Mouse (Mus musculus): ENCODE measurements around the gene Arid3b. TPM values are rescaled to one million over a fixed set of nuclear protein-coding genes. Genes with fewer than 3 reads are reported as not detected.

Gene Arid3b
- total RNA-seq (2012; rRNA removed) (33.4 and 33.8 TPM in 2 replicates), total RNA-seq (2014; rRNA removed) (14.2 and 16.7 TPM in 2 replicates), polyA plus RNA-seq (2012; ENCODE audit: insufficient read length, low read depth) (75.9 and 105 TPM in 2 replicates)

DNA sequence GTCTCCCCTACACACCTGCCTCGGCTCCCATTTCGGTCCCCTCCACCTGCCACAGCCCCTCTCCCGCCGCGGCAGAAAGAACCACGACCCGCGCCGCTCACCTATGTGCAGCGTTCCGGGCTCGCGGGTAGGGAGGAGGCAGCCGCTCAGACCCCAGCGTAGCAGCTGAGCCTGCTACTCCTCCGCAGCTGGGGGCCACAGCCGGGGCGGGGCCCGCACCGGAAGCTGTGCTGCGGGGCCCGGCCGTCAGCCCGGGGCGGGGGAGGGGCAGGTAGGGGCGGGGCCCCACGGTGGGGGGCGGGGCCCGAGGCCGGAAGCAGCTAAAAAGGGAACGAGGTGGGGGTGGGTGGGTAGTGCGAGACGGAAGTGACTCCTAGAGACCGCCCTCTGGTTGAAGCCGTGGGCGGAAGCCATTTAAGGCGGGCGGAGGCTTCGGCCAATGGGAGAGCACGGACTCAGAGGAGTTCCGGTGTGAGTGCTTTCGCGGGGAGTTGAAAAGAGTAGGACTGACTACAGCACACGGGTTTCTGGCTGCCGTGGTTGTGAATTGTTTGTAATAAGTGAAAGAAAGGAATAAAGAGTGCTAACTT is at the start of gene Arid3b:
Arid3b (minus strand) TSS at position 213 of the 590 bp plus-strand sequence.
- peaks cover 4 to 15% of the 10 kb centered on the region in 2 experiments for H3K36me3 ChIP-seq (replicated peaks in 1 of 2; ENCODE audit: control insufficient read depth in 1 of 2, insufficient read depth in 1 of 2, low read length in 1 of 2)
- H3K79me2 ChIP-seq (replicated peaks; ENCODE audit: control insufficient read depth, extremely low read depth, insufficient read depth, poor library complexity, severe bottlenecking) = peaks cover 44% of the 10 kb centered on the region
- TF ChIP-seq ELF1 (IDR thresholded peaks at IDR 0.05; ENCODE audit: low read depth, low read length) = peak; percentile 98
- TF ChIP-seq NELFE (IDR thresholded peaks at IDR 0.05; ENCODE audit: low read depth, low read length) = peak; percentile 79
- no peak for TF ChIP-seq ZNF384 (IDR thresholded peaks at IDR 0.05; ENCODE audit: low read depth, low read length)
- TF ChIP-seq PAX5 (IDR thresholded peaks at IDR 0.05; ENCODE audit: low read length) = no peak
- TF ChIP-seq MXI1 (IDR thresholded peaks at IDR 0.05; ENCODE audit: low read depth, low read length) = peak; percentile 89; the same call in 1 of the 2 replicates
- no peak for TF ChIP-seq RAD21 (IDR thresholded peaks at IDR 0.05; ENCODE audit: low read depth, low read length)
- TF ChIP-seq RCOR1 (conservative IDR thresholded peaks at IDR 0.05; ENCODE audit: low read depth, low read length) = no peak
- TF ChIP-seq UBTF (IDR thresholded peaks at IDR 0.05; ENCODE audit: low read depth, low read length) = no peak; the same call in 1 of the 2 replicates
- no peak for TF ChIP-seq JUN (IDR thresholded peaks at IDR 0.05; ENCODE audit: insufficient read depth, low read depth, low read length)
- TF ChIP-seq KAT2A (IDR thresholded peaks at IDR 0.05; ENCODE audit: insufficient replicate concordance, low read length) = peak; percentile 82; the same call in 1 of the 2 replicates
- peak; percentile 81 for TF ChIP-seq TCF12 (IDR thresholded peaks at IDR 0.05; ENCODE audit: low read depth, low read length)
- no peak for TF ChIP-seq CHD1 (IDR thresholded peaks at IDR 0.05; ENCODE audit: low read depth, low read length)
- TF ChIP-seq POLR2AphosphoS2 (IDR thresholded peaks at IDR 0.05; ENCODE audit: low read depth, low read length) = peak; percentile 50; the same call in 1 of the 2 replicates
- TF ChIP-seq MYC (IDR thresholded peaks at IDR 0.05; ENCODE audit: low read depth, low read length) = peak; percentile 56; the same call in 1 of the 2 replicates
- TF ChIP-seq HCFC1 (IDR thresholded peaks at IDR 0.05; ENCODE audit: low read depth, low read length) = peak; percentile 87
- TF ChIP-seq SIN3A (IDR thresholded peaks at IDR 0.05; ENCODE audit: low read length) = peak; percentile 88
- peak; percentile 93 for TF ChIP-seq E2F4 (IDR thresholded peaks at IDR 0.05; ENCODE audit: insufficient replicate concordance, low read depth, low read length)
- peak; percentile 79 for TF ChIP-seq MEF2A (IDR thresholded peaks at IDR 0.05; ENCODE audit: borderline replicate concordance, low read depth, low read length)
- peak; percentile 97 for TF ChIP-seq TBP (conservative IDR thresholded peaks at IDR 0.05; ENCODE audit: low read depth, low read length)
- TF ChIP-seq POLR2A (IDR thresholded peaks at IDR 0.05; ENCODE audit: low read depth, low read length) = peak; percentile 93
- TF ChIP-seq ETS1 (conservative IDR thresholded peaks at IDR 0.05; ENCODE audit: low read depth, low read length) = peak; percentile 38; the same call in 1 of the 2 replicates
- no peak for TF ChIP-seq GABPA (IDR thresholded peaks at IDR 0.05; ENCODE audit: insufficient replicate concordance, low read depth, low read length)
- no peak; the same call in 1 of the 2 replicates for TF ChIP-seq IRF4 (IDR thresholded peaks at IDR 0.05; ENCODE audit: low read depth, low read length)
- no peak for TF ChIP-seq JUND (conservative IDR thresholded peaks at IDR 0.05; ENCODE audit: low read depth, low read length)
- TF ChIP-seq MAZ (IDR thresholded peaks at IDR 0.05; ENCODE audit: low read depth, low read length) = peak; percentile 85; the same call in 1 of the 2 replicates
- peak; percentile 85 for TF ChIP-seq CHD2 (IDR thresholded peaks at IDR 0.05; ENCODE audit: low read length)
- H3K4me1 ChIP-seq (ENCODE audit: control insufficient read depth in 1 of 2, insufficient read depth in 2 of 2) = peaks cover 0 to 15% of the 10 kb centered on the region in 2 experiments; a peak in 2 of 4 replicates
- H3K27ac ChIP-seq (ENCODE audit: insufficient read depth, low read depth) = peak within 1 kb of the TSS; percentile 73
- in situ Hi-C loops (cut with MboI; ENCODE audit: low pct_ligation_motif_present, low pct_unique_long_range_greater_than_20kb, low sequenced_read_pairs) (no loop called here), dilution Hi-C loops (cut with MboI; ENCODE audit: extremely low pct_ligation_motif_present, extremely low pct_unique_long_range_greater_than_20kb, low sequenced_read_pairs) (no loop called here)
- H3K4me3 ChIP-seq (replicated peaks in 1 of 3; ENCODE audit: low read depth in 2 of 3, low read length in 2 of 3, poor library complexity in 1 of 3) = peak within 1 kb of the TSS; percentile 83 to 94 (median 86)
- H3K9ac ChIP-seq (ENCODE audit: insufficient read depth, low read depth) = peak within 1 kb of the TSS; percentile 95
- no peaks in the 10 kb centered on the region for H3K27me3 ChIP-seq (replicated peaks)
- no peaks in the 10 kb centered on the region for H3K9me3 ChIP-seq (replicated peaks; ENCODE audit: low read length)
- peak; percentile 97 for DNase-seq (ENCODE audit: extremely low read depth)
- H3K4me2 ChIP-seq (ENCODE audit: insufficient read depth, low read depth, poor library complexity, severe bottlenecking) = peak within 1 kb of the TSS; percentile 90
